Mouse (Mus musculus): ENCODE data around the gene Aqp2.

DNA sequence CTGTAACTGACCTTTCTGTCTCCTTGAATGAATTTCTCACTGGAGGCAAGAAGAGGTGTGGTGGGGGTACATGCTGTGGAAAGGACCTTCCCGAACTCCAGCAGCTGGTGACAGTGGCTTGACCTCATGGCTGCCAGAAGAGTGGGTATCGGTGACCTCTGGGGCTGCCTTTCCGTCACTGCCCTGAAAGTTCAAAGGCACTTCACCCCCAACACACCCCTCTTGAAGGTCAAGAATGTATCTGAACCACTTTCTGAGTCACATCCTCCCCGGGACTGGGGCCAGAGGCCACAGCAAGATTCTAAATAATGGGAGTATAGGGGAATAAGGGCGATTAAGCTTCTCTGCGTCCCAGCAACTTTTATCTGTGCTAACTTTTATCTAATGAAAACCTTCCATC lies 6.9 kb downstream of the Aqp2 start:
- no peak for TF ChIP-seq CTCF (IDR thresholded peaks at IDR 0.05)
- TF ChIP-seq POLR2A (IDR thresholded peaks at IDR 0.05; ENCODE audit: insufficient read depth, low read depth, low read length) = no peak

Data from heart, adult 2 months (tissue).